Mouse (Mus musculus) E14TG2a.4 (cell line): Measurements from ENCODE around the gene Get4.

Source experiments
- CTCF ChIP-seq: conservative IDR thresholded peaks from 2 replicates; pipeline ENCODE4 v1.5.1; 2014; ENCODE audit warnings: low read length
- NANOG ChIP-seq: IDR thresholded peaks from 2 replicates; pipeline ENCODE4 v1.6.1; 2014; ENCODE audit warnings: borderline replicate concordance, low read length, mixed read lengths

GRCm38 (mm10) chr5:139220006-139220515, 32.1 kb upstream of the Get4 start:
- TF ChIP-seq CTCF, result no peak
- no peak for TF ChIP-seq NANOG
